Mouse (Mus musculus): ENCODE measurements around the gene St6galnac4. TPM values are rescaled to one million over a fixed set of nuclear protein-coding genes. Genes with fewer than 3 reads are reported as not detected.

Gene St6galnac4
- total and polyA plus RNA-seq, 2 experiments: 0.74 to 2.2 TPM

GRCm38 (mm10) chr2:32587731-32588321 is 931 bp downstream of the St6galnac4 start:
- no peaks in the 10 kb centered on the region for H3K79me2 ChIP-seq (ENCODE audit: control insufficient read depth, insufficient read depth, low read length)

DNA sequence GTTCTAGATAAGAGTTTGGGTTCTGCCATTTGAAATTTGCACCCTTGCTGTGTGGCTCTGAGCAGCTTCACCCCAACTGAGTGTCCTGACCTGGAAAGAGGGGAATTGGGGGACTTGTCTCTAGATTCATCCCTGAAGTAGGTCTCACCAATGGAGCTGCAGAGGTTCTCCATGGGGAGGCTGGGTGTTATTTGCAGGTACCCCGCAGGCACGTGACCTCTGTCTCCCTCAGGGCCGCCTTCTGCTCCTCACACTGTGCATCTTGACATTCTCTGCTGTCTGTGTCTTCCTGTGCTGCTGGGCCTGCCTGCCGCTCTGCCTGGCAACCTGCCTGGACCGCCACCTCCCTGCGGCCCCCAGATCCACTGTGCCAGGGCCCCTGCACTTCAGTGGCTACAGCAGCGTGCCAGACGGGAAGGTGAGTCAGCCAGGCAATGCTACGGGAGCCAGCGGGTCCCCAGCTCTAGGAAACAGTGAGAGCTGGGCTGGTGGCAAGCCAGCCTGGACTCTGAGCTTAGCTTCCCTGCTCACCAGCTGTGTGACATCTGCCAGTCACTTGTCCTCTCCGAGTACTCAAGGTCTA is 2.4 kb downstream of the St6galnac4 start:
- peak; percentile 49 for DNase-seq (ENCODE audit: extremely low read depth, low read depth, low spot score)
- 44% methylated on average over 11 of the region's 11 CpGs for WGBS
- Histone ChIP-seq H3K79me2 (ENCODE audit: control insufficient read depth, insufficient read depth, low read length) (no peaks in the 10 kb centered on the region), H3K9ac (ENCODE audit: low read depth, low read length) (peak overlapping the region; percentile 17; the same call in 1 of the 2 replicates), H3K27me3 (ENCODE audit: control insufficient read depth, insufficient read depth, low read length) (no peaks in the 10 kb centered on the region), H3K4me1 (ENCODE audit: control insufficient read depth, insufficient read depth, low read length) (peaks cover 12% of the 10 kb centered on the region), H3K4me3 (ENCODE audit: insufficient read depth, low read depth, low read length) (no peak overlapping the region), H3K36me3 (ENCODE audit: control insufficient read depth, insufficient read depth, low read length) (no peaks in the 10 kb centered on the region), H3K27ac (replicated peaks; ENCODE audit: insufficient read depth, low read depth, low read length) (no peak overlapping the region; the same call in 1 of the 2 replicates)
- no peak for TF ChIP-seq POLR2A (IDR thresholded peaks at IDR 0.05; ENCODE audit: extremely low read depth, insufficient read depth, low read length)
- TF ChIP-seq CTCF (IDR thresholded peaks at IDR 0.05; ENCODE audit: low read depth, low read length): no peak

More at GRCm38 (mm10) chr2:32587731-32588321, 931 bp downstream of the St6galnac4 start:
- Histone ChIP-seq H3K9ac (ENCODE audit: low read depth, low read length) (peak overlapping the region; percentile 26), H3K36me3 (ENCODE audit: control insufficient read depth, insufficient read depth, low read length) (no peaks in the 10 kb centered on the region), H3K4me3 (ENCODE audit: insufficient read depth, low read depth, low read length) (peak overlapping the region; percentile 72; the same call in 1 of the 2 replicates), H3K4me1 (ENCODE audit: control insufficient read depth, insufficient read depth, low read length) (peaks cover 13% of the 10 kb centered on the region), H3K27me3 (ENCODE audit: control insufficient read depth, insufficient read depth, low read length) (no peaks in the 10 kb centered on the region), H3K27ac (replicated peaks; ENCODE audit: insufficient read depth, low read depth, low read length) (no peak overlapping the region)
- TF ChIP-seq POLR2A (IDR thresholded peaks at IDR 0.05; ENCODE audit: extremely low read depth, insufficient read depth, low read length) (no peak), CTCF (IDR thresholded peaks at IDR 0.05; ENCODE audit: low read depth, low read length) (no peak)
- no peak for DNase-seq (ENCODE audit: extremely low read depth, low read depth, low spot score)
- 57% methylated on average over 9 of the region's 9 CpGs for WGBS

GRCm38 (mm10) chr2:32590224-32590623 is 3.3 kb downstream of the St6galnac4 start:
- no peak for TF ChIP-seq POLR2A (IDR thresholded peaks at IDR 0.05; ENCODE audit: extremely low read depth, insufficient read depth, low read length)
- no peak for TF ChIP-seq CTCF (IDR thresholded peaks at IDR 0.05; ENCODE audit: low read depth, low read length)
- H3K9ac ChIP-seq (ENCODE audit: low read depth, low read length): no peak overlapping the region
- H3K27ac ChIP-seq (replicated peaks; ENCODE audit: insufficient read depth, low read depth, low read length): peak overlapping the region; percentile 46
- H3K27me3 ChIP-seq (ENCODE audit: control insufficient read depth, insufficient read depth, low read length): no peaks in the 10 kb centered on the region
- no peaks in the 10 kb centered on the region for H3K36me3 ChIP-seq (ENCODE audit: control insufficient read depth, insufficient read depth, low read length)
- H3K4me3 ChIP-seq (ENCODE audit: insufficient read depth, low read depth, low read length): no peak overlapping the region
- DNase-seq (ENCODE audit: extremely low read depth, low read depth, low spot score): peak; percentile 91
- no peaks in the 10 kb centered on the region for H3K79me2 ChIP-seq (ENCODE audit: control insufficient read depth, insufficient read depth, low read length)
- WGBS: 14% methylated on average over 10 of the region's 10 CpGs
- peaks cover 12% of the 10 kb centered on the region for H3K4me1 ChIP-seq (ENCODE audit: control insufficient read depth, insufficient read depth, low read length)

GRCm38 (mm10) chr2:32591249-32591648 is 4.4 kb downstream of the St6galnac4 start:
- Histone ChIP-seq H3K27ac (replicated peaks; ENCODE audit: insufficient read depth, low read depth, low read length) (no peak overlapping the region), H3K27me3 (ENCODE audit: control insufficient read depth, insufficient read depth, low read length) (no peaks in the 10 kb centered on the region), H3K4me3 (ENCODE audit: insufficient read depth, low read depth, low read length) (no peak overlapping the region), H3K4me1 (ENCODE audit: control insufficient read depth, insufficient read depth, low read length) (peaks cover 12% of the 10 kb centered on the region), H3K36me3 (ENCODE audit: control insufficient read depth, insufficient read depth, low read length) (no peaks in the 10 kb centered on the region), H3K9ac (ENCODE audit: low read depth, low read length) (no peak overlapping the region), H3K79me2 (ENCODE audit: control insufficient read depth, insufficient read depth, low read length) (no peaks in the 10 kb centered on the region)
- DNase-seq (ENCODE audit: extremely low read depth, low read depth, low spot score): no peak
- no peak for TF ChIP-seq POLR2A (IDR thresholded peaks at IDR 0.05; ENCODE audit: extremely low read depth, insufficient read depth, low read length)
- no peak for TF ChIP-seq CTCF (IDR thresholded peaks at IDR 0.05; ENCODE audit: low read depth, low read length)
- WGBS: 86% methylated on average over 6 of the region's 6 CpGs

GRCm38 (mm10) chr2:32596725-32597124 is 9.8 kb downstream of the St6galnac4 start:
- no peaks in the 10 kb centered on the region for H3K79me2 ChIP-seq (ENCODE audit: control insufficient read depth, insufficient read depth, low read length)
- TF ChIP-seq CTCF (IDR thresholded peaks at IDR 0.05; ENCODE audit: low read depth, low read length) (no peak), POLR2A (IDR thresholded peaks at IDR 0.05; ENCODE audit: extremely low read depth, insufficient read depth, low read length) (no peak)
- no peak overlapping the region for H3K9ac ChIP-seq (ENCODE audit: low read depth, low read length)
- no peak overlapping the region for H3K27ac ChIP-seq (replicated peaks; ENCODE audit: insufficient read depth, low read depth, low read length)
- no peaks in the 10 kb centered on the region for H3K4me1 ChIP-seq (ENCODE audit: control insufficient read depth, insufficient read depth, low read length)
- H3K4me3 ChIP-seq (ENCODE audit: insufficient read depth, low read depth, low read length): no peak overlapping the region
- no peak for DNase-seq (ENCODE audit: extremely low read depth, low read depth, low spot score)
- no peaks in the 10 kb centered on the region for H3K36me3 ChIP-seq (ENCODE audit: control insufficient read depth, insufficient read depth, low read length)
- H3K27me3 ChIP-seq (ENCODE audit: control insufficient read depth, insufficient read depth, low read length): no peaks in the 10 kb centered on the region
- 96% methylated on average over 13 of the region's 13 CpGs for WGBS

DNA sequence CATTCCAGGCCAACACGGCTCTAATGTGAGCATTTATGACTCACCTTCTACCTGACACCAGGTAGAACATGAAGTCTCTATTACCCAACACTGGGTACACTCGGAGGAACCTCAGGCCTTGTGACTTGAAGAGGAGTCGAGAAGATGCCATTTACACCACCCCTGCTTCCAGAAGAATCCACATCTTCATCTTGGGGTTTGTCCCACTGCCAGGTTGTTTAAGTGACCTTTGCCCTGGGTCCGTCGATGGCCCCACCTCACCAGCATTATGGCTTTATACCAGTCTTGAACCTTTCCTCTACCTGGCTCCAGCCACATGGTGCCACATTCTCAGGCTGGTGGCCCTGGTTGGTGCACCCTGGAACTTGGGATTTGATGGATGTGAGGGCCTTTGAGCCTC is 10.4 kb downstream of the St6galnac4 start:
- Histone ChIP-seq H3K79me2 (ENCODE audit: control insufficient read depth, insufficient read depth, low read length) (no peaks in the 10 kb centered on the region), H3K9ac (ENCODE audit: low read depth, low read length) (no peak overlapping the region), H3K4me1 (ENCODE audit: control insufficient read depth, insufficient read depth, low read length) (no peaks in the 10 kb centered on the region), H3K4me3 (ENCODE audit: insufficient read depth, low read depth, low read length) (no peak overlapping the region), H3K27me3 (ENCODE audit: control insufficient read depth, insufficient read depth, low read length) (no peaks in the 10 kb centered on the region), H3K27ac (replicated peaks; ENCODE audit: insufficient read depth, low read depth, low read length) (no peak overlapping the region), H3K36me3 (ENCODE audit: control insufficient read depth, insufficient read depth, low read length) (no peaks in the 10 kb centered on the region)
- TF ChIP-seq POLR2A (IDR thresholded peaks at IDR 0.05; ENCODE audit: extremely low read depth, insufficient read depth, low read length): no peak
- TF ChIP-seq CTCF (IDR thresholded peaks at IDR 0.05; ENCODE audit: low read depth, low read length): no peak
- WGBS: 80% methylated on average over 5 of the region's 5 CpGs
- DNase-seq (ENCODE audit: extremely low read depth, low read depth, low spot score): no peak
